Mouse (Mus musculus) spleen, adult 12 weeks (tissue): ENCODE measurements around the gene Spata2.

Experiments
- DNase-seq: peaks from one replicate; pipeline ENCODE4 v3.0.0; 2022; ENCODE audit warnings: low spot score

The Spata2 gene

DNA sequence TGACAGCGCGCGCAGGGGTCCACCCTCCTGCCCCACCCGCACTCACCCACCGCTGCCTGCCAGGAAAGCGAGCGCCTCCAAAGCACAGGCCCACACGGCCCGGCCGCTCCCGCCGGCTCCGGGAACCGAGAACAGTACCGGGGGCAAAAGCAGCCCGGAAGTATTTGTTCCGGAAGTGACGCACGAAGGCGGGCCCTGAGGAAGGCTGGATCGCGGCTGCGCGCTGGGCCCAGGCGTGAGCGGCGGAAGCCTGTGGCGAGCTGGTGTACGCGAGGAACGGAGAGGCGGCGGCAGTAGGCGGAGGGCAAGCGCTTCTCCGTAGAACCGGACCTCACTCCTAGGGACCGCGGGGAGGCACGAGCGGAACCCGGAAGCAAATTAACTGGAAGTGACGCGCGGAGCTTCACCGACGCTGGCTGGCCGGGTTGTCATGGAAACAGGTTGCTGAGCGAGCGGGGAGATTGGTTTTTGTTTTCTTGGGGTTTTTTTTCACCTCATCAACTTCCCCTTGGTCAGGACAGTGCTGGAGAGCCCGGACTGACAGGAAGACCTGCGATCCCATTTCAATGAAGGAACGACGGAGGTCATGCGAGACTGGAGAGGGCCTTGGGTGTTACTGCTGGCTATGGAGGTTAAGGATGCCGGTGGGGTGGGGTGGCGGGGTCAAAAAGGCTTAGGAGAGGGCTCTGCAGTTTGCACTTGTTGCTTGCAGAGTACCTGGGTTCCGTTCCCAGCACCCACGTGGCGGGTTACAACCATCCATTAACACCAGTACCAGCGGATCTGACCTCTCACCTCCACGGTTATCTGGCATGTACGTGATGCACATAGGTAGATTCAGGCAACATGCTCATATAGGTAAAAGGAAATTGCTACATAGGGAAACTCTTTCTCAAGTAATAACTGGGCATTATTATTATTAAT, at the start of gene Spata2:
Gene Spata2 (minus strand): TSS at position 175 of the 924 bp plus-strand sequence.
- DNase-seq = peak; percentile 94

DNA sequence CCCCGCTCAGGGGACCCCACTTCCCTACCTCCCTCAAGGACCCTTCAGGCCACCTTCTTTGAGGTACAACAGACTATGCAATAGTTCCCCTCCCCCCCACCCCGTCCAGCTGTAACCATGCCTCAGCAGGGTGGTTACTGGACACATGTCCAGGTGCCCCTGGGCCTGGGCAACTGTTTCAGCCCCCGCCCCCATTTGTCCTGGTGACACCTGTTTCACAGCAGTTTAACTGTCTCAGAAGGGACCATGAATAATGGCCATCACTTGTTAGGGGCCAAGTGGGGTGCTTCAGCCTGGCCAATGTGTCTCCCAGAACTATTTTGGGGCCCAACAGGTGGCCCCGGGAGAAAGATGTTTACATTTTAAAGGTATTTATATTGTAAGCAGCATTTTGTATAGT, 49.7 kb upstream of the Spata2 start:
- no peak for DNase-seq

DNA sequence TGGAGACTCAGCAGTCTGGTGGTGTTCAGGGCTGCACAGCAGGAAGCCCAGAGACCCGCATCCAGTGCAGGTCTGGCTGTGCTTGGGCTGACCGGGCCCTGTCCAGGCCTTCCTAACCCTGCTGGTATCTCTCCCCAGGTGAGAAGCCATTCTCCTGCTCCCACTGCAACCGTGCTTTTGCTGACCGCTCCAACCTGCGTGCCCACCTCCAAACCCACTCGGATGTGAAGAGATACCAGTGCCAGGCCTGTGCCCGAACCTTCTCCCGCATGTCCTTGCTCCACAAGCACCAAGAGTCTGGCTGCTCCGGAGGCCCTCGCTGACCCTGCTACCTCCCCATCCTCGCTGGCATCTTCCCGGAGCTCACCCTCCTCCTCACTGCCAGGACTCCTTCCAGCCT, 49.1 kb upstream of the Spata2 start:
- no peak for DNase-seq

DNA sequence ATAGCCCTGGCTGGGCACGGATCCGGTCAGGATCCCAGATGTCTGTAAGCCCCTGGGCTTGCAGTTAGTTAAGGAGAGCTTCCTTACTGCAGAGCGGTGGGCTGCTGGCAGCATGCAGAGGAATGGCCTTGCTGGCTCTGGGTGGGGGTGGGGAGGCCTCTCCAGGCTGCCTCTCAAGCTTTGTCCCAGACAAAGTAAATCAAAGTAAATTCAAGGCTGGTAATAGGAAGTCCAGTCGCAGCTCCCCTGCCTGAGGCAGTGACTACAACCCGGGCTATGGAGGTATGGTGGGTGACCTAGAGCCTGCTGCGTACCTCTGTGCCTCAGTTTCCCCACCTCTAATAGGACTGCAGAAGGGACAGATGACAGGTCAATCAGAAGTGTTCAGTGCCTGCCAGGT, 48.6 kb upstream of the Spata2 start:
- no peak for DNase-seq

DNA sequence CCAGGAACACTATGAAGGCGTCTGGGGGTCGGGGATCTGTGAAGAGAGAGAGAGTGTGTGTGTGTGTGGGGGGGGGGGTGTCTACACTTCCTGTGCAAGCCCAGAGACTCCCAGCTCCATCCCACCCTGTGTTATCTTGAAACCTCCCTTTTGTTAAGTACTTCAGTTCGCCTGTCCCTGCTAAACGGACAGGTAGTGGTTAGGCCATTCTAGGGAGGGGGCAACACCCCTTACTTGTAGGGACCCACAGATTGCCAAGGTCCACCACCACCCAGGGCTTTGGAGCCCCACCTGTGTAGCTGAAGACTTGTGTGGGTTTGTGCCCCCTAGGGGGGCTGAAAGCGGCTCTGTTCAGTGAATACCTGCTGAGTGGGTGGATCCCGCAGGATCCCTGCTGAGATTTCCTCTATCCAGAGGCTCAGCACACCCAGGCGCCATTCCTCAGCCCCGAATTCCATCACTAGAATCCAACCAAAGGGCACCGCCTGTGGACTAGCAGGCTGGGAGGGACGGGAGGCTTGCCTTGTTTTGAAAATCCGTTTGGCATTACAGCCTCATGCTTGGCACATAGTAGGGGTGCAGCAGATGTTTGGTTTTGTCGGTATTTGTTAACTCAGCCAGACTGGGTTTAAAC, 47.9 kb upstream of the Spata2 start:
- DNase-seq = no peak

DNA sequence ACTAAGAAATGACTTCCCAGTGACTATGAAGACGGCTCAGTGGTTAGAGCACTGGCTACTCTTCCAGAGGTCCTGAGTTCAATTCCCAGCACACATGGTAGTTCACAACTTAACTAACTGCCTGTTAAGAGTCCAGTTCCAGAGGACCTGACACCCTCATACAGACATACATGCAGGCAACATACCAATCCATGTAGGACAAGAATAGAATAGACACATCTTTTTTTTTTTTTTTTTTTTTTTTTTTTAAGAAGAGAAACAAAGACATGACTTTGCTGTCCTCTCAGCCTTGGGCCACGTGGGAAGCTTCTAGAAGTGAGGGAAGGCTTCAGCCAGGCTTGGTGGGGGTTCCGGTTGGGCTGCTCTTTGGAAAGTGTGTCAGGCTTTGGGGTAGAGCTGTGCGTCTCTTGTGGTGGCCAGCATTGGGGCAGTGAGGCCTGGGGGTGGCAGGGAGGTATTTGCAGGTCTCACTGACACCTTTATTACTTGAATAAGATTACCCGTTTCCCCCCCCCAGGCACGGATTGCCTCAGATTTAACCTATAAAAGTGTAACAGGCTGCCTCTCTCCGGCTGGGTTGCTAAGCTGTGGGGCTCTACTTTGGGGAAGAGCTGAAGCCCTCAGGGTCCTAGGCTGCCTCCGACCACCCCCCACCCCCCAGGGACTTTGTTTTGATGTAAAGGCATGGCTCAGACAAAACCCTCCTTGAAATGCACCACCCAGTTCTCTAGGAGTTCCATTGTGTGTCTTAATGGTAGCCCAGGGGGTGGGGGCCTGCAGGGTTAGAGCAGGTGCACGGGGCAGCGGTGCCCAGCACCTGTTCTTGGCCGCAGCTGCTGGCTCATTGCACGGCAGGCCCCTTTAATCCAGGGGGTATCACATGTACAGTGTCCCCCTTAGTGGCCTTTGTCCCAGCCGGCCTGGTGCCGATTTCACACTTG, 47.1 kb upstream of the Spata2 start:
- DNase-seq = no peak

DNA sequence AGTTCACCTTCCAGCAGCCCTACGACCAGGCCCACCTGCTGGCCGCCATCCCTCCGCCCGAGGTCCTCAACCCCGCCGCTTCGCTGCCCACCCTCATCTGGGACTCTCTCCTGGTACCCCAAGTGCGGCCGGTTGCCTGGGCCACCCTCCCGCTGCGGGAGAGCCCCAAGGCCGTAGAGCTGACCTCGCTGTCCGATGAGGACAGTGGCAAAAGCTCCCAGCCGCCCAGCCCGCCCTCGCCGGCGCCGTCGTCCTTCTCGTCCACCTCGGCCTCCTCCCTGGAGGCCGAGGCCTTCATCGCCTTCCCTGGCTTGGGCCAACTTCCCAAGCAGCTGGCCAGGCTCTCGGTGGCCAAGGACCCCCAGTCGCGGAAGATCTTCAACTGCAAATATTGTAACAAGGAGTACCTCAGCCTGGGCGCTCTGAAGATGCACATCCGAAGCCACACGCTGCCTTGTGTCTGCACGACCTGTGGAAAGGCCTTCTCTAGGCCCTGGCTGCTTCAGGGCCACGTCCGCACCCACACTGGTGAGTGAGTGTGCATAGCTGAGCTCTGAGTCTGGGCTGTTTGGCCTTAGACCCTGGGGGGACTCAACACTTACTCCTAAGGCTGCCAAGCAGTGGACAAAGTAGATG, 46.1 kb upstream of the Spata2 start:
- DNase-seq = no peak

DNA sequence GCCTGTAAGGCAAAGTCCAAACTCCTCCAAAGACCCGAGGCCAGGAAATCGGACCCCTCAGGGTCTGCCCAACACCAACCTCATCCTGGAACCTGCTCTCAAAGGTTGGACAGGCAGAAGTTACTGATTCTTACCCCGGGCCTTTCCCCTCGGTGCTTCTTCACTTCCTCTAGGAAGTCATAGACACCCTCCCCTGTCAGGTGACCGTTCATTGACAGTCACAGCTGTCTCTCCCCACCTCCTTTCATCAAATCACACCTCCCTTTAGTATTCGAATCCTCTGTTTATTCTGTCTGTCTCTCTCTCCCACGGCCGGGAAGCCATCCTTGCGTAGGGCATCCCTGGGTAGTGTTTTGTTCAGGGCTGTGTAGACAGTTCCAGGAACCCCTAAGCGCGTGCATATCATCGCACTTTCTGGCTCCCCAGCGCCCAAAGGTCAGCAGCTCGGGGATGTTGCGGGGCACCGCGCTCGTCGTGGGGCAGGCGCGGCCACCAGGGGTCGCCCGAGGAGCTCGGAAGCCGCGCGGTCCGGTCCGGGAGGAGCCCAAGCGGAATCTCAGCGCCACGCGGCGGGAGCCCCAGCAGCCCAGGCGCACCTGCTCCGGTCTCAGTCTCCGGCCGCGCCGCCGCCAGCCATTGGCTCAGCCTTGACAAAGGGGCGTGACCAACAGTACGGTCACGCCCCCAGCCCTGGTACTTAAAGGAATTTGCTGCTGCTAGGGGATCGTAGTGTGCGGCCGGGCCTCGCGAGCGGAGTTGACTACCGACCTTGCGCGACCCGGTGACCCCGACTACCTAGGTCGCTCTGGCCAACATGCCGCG, 45.0 kb upstream of the Spata2 start, which contains the start of gene Snai1:
Gene Snai1 (plus strand): TSS at position 720 of the 822 bp plus-strand sequence.
- peak; percentile 73 for DNase-seq

DNA sequence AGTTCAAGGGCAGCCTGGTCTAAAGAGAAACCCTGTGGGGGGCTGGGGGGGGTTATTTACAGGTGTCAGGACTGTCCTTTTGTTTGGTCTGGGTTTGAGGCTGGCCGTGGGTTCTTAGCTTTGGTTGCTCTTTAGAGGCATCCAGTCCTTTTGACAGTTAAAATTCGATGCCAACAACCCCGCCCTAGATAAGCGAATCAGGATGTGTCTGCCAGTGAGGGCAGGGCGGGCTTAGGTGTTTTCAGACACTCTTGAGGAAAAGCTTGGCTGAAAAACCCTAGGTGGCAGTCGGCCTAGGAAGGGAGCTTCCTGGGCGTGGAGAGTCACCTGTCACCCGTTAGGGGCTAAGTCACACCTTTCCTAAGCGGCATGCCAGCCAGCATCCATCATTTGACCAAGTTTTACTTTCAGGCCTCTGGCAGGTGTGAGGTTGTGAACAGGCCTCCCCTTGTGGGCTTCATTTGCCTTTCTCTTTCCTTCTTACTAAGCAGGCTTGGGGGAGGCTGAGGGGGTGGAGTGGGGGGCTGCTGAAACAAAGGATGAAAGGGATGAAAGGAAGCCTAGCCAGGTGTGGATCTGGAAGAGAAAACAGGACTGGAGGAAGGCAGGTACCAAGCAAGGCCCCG, 43.7 kb upstream of the Spata2 start:
- no peak for DNase-seq

DNA sequence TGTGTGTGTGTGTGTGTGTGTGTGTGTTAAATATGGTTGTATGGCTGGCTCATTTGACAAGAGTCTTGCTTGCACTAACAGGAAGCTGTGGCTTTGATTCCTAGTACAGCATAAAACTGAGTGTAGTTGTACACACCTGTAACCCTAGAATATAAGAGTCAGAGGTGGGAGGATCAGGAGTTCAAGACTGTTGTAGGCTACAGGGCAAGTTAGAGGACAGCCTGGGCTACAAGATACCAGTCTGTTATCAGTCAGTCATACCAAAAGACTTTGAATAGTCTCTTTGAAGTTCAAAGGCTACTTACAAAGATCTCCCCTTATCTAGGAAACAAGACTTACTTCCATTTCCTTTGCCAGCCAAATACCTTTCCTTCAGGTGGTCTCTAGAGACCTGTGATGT, 41.2 kb upstream of the Spata2 start:
- DNase-seq = no peak

DNA sequence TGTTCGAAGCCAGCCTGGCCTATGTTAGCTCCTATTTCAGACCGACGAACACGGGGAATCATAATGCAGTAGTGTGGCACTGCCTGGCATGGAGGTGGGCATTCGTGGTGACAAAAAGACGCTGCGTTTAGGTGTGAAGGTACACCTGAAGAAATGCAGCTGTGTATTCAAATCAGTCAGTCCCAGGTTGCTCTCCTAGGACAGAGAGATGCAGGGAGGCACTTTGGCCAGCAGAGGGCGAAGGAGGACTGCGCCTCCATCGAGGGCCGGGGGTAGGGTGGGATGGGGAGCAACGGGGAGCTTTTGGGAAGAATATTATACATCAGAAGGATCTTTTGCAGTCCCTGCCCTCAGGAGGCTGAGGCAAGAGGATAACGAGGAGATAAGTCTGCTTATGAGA, 39.4 kb upstream of the Spata2 start:
- no peak for DNase-seq

DNA sequence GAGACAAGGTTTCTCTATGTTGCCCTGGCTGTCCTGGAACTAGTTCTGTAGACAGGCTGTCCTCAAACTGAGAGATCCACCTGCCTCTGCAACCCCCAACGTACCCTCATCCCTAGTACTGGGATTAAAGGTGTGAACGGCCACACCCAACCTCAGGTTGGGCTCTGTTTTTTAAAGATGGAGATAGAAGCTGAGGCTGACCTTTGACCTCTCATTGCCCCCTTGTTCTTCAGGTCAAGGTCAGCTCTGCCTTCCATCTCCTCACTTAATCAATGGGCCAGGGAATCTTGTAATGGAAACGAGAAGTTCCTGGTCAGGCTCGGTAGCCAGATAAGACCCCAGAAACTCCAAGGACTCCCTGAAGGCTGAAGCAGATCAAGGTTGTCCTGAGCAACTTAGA, 37.8 kb upstream of the Spata2 start:
- no peak for DNase-seq

DNA sequence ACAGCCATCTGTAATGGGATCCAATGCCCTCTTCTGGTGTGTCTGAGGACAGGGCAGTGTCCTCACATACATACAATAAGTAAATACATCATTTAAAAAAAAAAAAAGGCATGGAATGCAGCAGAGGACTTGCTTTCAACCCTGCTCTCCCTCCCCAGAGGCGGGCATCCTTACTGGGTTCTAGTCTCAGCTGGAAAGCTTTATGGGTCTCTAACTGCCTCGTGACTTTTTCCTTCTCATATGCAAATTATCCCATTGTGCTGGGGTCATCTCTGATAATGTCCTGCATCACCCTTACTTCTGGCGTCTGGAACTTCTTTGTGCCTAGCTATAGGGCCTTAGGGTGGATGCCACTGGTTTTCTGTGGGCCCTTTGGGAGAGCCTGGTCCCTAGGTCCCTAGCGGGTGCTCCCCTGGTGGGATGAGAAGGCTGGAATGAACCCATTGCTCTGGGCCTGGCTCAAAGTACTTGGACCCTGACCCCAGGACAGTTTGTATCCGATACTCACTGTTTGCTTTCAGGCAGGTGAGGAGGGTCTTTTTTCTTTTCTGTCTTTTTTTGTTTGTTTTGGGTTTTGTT, 37.3 kb upstream of the Spata2 start:
- no peak for DNase-seq

DNA sequence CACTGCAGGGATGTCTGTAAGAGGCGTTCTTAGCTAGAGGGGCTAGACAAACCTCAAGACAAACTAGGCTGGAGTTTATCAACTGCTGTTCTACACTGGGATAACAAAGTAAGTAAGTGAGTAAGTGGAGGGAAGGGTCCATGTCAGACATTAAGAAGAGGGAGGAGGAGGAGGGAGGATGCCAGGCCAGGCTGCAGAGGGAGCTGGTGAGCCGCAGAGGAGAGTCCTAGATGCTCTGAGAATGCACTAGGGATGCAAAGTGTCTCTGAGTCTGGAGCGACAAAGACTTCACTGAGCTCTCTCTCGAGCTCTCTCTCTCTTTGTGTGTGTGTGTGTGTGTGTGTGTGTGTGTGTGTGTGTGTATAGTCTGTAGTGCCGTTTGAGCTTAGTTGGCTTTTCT, 35.6 kb upstream of the Spata2 start:
- DNase-seq = no peak

DNA sequence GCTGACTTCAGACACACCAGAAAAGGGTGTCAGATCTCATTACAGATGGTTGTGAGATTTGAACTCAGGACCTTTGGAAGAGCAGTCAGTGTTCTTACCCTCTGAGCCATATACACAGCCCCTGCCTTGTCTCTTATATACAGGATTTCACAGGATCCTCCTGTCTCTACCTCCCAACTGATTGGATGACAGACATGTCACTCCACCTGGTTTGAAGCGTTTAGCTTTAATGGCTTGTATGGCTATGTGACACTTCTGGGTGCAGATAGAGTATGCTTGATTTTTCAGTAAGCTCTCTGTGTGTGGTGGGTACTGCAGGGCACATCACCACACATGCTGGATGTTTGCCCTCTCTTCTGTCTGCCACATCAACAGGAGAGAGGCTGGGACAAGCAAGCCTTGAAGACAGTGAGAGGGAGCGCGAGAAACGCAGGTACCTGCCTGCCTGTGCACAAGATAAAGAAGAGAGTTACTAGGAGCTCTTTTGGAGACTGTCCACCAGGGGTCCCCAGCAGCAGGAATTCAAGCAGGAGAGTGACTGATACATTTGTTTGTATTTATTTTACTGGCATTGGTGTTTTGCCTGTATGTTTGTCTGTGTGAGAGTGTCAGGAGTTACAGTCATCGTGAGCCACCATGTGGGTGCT, 27.0 kb upstream of the Spata2 start:
- no peak for DNase-seq

DNA sequence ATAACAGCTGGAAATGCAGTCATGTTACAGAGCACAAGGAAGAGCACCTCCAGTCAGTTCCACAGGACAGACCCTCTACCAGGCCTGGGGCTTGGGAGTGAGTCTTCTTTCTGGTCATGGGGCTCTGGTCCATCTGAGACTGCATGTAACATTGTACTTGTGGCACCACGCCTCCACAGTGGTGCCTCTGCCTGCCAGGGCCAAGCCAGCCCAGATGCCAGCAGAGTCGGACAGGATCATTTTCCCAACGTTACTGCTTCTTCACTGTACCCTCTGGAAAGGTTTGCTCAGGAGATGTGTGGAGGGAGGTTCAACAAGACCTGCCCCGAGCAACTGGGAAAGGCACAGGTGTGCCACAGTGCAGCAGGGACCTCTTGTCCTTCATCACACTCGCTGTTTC, 23.0 kb upstream of the Spata2 start:
- DNase-seq = no peak

DNA sequence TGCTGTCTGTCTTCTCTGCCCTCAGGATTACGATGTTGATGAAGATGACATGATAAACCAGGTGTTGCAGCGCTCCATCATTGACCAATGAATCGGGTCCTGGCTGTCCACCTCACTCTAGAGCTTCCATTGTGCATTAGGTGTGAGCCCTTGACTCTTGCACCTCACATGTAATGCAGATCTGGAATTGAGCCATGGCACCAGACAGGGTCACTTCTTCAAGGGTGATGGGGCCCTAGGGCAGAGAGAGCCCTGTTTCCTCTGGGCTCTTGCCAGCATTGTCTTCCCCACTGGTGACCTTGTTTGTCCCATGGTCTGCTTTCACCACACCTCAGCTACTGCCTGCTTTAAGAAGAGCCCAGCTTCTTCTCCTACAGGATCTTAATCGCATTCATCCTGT, 22.0 kb upstream of the Spata2 start:
- DNase-seq = no peak

DNA sequence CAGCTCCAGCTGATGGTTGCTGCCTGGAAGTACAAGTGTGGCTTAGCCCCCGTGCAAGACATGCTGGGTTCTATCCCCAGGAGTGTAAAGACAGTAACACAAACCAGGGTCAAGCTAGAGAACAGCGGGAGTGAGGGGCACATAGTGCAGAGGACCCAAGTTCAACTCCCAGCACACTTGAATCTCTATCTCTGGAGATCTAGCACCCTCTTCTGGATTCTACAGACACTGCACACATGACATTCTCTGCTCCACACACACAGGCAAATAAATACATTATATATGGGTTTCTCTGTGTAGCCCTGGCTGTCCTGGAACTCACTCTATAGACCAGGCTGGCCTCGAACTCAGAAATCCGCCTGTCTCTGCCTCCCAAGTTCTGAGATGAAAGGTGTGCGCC, 20.3 kb upstream of the Spata2 start:
- DNase-seq = no peak

DNA sequence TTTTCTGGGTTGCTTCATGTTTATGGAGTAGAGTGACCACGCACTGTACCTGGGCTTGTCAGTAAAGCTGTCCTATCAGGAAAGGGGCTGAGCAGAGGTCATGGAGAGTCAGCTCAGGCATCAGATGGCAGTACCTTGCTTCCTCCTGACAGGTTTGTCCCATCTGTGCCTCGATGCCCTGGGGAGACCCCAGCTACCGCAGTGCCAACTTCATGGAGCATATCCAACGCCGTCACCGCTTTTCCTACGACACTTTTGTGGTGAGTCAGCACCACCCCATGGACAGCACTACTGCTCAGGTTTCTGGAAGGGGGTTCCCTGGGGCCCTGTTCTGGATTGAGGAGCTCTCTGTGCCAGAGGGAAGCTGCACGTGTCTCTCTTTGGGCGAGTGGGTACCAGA, 19.7 kb upstream of the Spata2 start:
- DNase-seq = no peak

DNA sequence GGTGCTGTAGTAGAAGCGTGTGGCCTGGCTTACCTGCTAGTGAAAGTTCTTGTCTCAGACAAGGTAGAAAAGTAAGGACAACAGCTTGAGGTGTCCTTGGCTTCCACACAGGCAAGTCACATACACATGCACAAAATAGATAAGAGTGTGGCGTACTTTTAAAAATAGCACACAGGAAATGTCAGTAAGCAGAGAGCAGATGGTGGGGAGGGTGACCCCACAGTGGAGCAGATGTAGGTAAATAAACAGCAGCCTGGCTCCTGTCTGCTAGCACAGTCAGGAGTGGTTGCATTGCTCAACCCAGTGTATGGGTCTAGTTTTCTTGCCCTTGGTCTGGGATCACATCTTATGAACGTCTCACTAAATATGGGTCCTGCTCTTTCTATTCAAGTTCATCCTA, 17.8 kb upstream of the Spata2 start:
- DNase-seq = no peak
